Mouse (Mus musculus) testis, adult 2 months (tissue): ENCODE data around the gene Gm49601.

Experiments
- CTCF ChIP-seq: fragments of 200-500 bp; IDR thresholded peaks from 2 replicates; pipeline ENCODE4 v1.5.1; 2012; ENCODE audit warnings: low read depth, mild to moderate bottlenecking, inconsistent platforms, low read length, moderate library complexity; ENCODE audit not compliant: control insufficient read depth, insufficient read depth, insufficient replicate concordance
- POLR2A ChIP-seq: fragments of 200-500 bp; IDR thresholded peaks from 2 replicates; pipeline ENCODE4 v1.6.1; 2012; ENCODE audit warnings: low read depth, mild to moderate bottlenecking, inconsistent platforms, low read length, moderate library complexity; ENCODE audit not compliant: control insufficient read depth

DNA sequence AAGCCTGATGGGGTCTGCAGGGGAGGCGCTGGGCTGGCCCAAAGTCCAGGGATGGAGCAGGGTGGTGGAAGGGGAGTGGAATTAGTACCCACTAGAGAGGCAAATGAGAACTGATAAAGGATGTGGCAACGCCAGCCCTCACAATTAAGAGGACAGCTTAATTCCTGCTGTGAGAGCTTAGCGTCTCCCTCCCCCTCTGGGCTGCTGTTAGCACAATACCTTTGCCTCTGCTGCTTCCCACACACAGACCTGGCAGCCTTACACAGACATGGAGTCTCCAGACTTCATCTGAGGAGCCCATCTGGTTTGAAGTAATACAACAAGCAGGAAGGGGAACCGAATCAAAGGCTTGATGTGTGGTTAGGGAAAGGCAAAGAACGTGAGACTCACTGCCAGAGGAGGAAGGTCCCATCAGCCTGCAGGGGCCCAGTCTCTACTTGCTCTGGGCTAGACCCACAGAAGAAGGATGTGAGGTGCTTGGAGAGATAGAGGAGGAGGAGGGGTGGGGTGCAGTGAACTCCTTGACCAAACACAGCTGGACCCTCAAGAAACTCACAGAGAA, 48.5 kb downstream of the Gm49601 start:
- TF ChIP-seq POLR2A = no peak
- TF ChIP-seq CTCF = no peak
